Mouse (Mus musculus) brown adipose tissue, adult 24 weeks (tissue): ENCODE measurements at regions not wholly inside any gene's neighbourhood (a gene's known extent, or its start where the extent isn't known, plus 50 kb on each side); places are given as distances from the start of the nearest gene placed in this dataset.

Experiments used
- H3K27ac ChIP-seq: fragments of 200-500 bp; replicated peaks from 2 replicates; pipeline ENCODE4 v1.5.1; 2012; ENCODE audit warnings: low read depth, mild to moderate bottlenecking, low read length
- H3K4me1 ChIP-seq: fragments of 200-500 bp; 2 replicates; pipeline ENCODE4 v1.6.1; 2012; ENCODE audit warnings: low read length, mixed read lengths; ENCODE audit not compliant: control insufficient read depth, insufficient read depth, insufficient read length
- H3K4me3 ChIP-seq: fragments of 200-500 bp; 2 replicates; pipeline ENCODE4 v1.5.1; 2012; ENCODE audit warnings: low read depth, mild to moderate bottlenecking, low read length, moderate library complexity; ENCODE audit not compliant: insufficient read depth

GRCm38 (mm10) chr7:73293337-73293736 lies 82.0 kb upstream of the Rgma start:
- H3K27ac ChIP-seq = no peak overlapping the region
- H3K4me3 ChIP-seq = no peak overlapping the region
- no peaks in the 10 kb centered on the region for H3K4me1 ChIP-seq

- Histone ChIP-seq H3K27ac (no peak overlapping the region), H3K4me3 (no peak overlapping the region), H3K4me1 (no peaks in the 10 kb centered on the region)
Observed at GRCm38 (mm10) chr7:73294399-73294798, 80.9 kb upstream of the Rgma start.

- Histone ChIP-seq H3K27ac (no peak overlapping the region), H3K4me3 (no peak overlapping the region), H3K4me1 (no peaks in the 10 kb centered on the region)
Observed at GRCm38 (mm10) chr7:73302501-73302900, 72.8 kb upstream of the Rgma start.

- Histone ChIP-seq H3K27ac (no peak overlapping the region), H3K4me1 (no peaks in the 10 kb centered on the region), H3K4me3 (no peak overlapping the region)
Observed at GRCm38 (mm10) chr7:73303818-73304217, 71.5 kb upstream of the Rgma start.

- Histone ChIP-seq H3K4me1 (no peaks in the 10 kb centered on the region), H3K4me3 (no peak overlapping the region), H3K27ac (no peak overlapping the region)
Observed at GRCm38 (mm10) chr7:73304799-73305198, 70.5 kb upstream of the Rgma start.

GRCm38 (mm10) chr7:73305286-73305975 lies 69.9 kb upstream of the Rgma start:
- H3K27ac ChIP-seq = no peak overlapping the region
- no peaks in the 10 kb centered on the region for H3K4me1 ChIP-seq

GRCm38 (mm10) chr7:73306296-73306695 lies 69.0 kb upstream of the Rgma start:
- H3K27ac ChIP-seq = no peak overlapping the region
- no peak overlapping the region for H3K4me3 ChIP-seq
- H3K4me1 ChIP-seq = no peaks in the 10 kb centered on the region

More at GRCm38 (mm10) chr7:73305286-73305975, 69.9 kb upstream of the Rgma start:
- H3K4me3 ChIP-seq = no peak overlapping the region

- Histone ChIP-seq H3K4me3 (no peak overlapping the region), H3K27ac (no peak overlapping the region), H3K4me1 (no peaks in the 10 kb centered on the region)
Observed at GRCm38 (mm10) chr7:73306728-73307127, 68.6 kb upstream of the Rgma start.

- Histone ChIP-seq H3K27ac (no peak overlapping the region), H3K4me3 (no peak overlapping the region), H3K4me1 (no peaks in the 10 kb centered on the region)
Observed at GRCm38 (mm10) chr7:73307586-73308490, 67.5 kb upstream of the Rgma start.

- Histone ChIP-seq H3K27ac (no peak overlapping the region), H3K4me3 (no peak overlapping the region), H3K4me1 (no peaks in the 10 kb centered on the region)
Observed at GRCm38 (mm10) chr7:73308981-73309380, 66.3 kb upstream of the Rgma start.

- Histone ChIP-seq H3K4me3 (no peak overlapping the region), H3K27ac (no peak overlapping the region)
Observed at GRCm38 (mm10) chr7:73310056-73310455, 65.3 kb upstream of the Rgma start.

GRCm38 (mm10) chr7:73310581-73311136 lies 64.7 kb upstream of the Rgma start:
- Histone ChIP-seq H3K4me3 (no peak overlapping the region), H3K4me1 (no peaks in the 10 kb centered on the region), H3K27ac (no peak overlapping the region)

More at GRCm38 (mm10) chr7:73310056-73310455, 65.3 kb upstream of the Rgma start:
- no peaks in the 10 kb centered on the region for H3K4me1 ChIP-seq

- Histone ChIP-seq H3K27ac (no peak overlapping the region), H3K4me1 (no peaks in the 10 kb centered on the region), H3K4me3 (no peak overlapping the region)
Observed at GRCm38 (mm10) chr7:73315555-73315954, 59.8 kb upstream of the Rgma start.

- H3K4me1 ChIP-seq = no peaks in the 10 kb centered on the region
- H3K27ac ChIP-seq = no peak overlapping the region
- no peak overlapping the region for H3K4me3 ChIP-seq
Observed at GRCm38 (mm10) chr7:73317574-73317973, 57.7 kb upstream of the Rgma start.

GRCm38 (mm10) chr7:73319004-73319403 lies 56.3 kb upstream of the Rgma start:
- Histone ChIP-seq H3K4me1 (no peaks in the 10 kb centered on the region), H3K4me3 (no peak overlapping the region), H3K27ac (no peak overlapping the region)
